Mouse (Mus musculus): ENCODE results near the gene Tpsg1. TPM values are rescaled to one million over a fixed set of nuclear protein-coding genes. Genes with fewer than 3 reads are reported as not detected.

Gene Tpsg1
- 0.99 TPM in 1 of 2 replicates, not detected in the other for polyA plus RNA-seq (2012; ENCODE audit: insufficient read depth, insufficient read length, missing spikeins)

DNA sequence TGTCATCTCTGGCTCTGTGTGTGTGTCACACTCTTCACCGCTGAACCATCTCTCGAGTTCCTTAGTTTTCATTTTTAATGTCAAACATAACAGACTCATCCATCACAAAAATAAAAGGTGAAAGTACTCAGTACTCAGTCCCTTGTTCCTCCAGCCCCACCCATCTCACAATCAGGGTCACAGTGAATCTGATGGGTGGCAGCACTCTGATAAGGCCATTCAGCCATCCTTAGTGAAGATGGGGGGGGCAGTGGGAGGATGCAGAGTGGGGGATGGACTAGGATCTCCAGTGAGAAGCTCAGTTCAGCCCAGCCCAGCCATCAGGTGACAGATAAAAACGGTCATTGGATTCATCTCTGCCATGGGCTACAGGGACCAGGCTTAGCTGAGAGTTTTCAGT lies at the start of gene Tpsg1:
TSS of gene Tpsg1 (plus strand) at position 301 of the 400 bp plus-strand sequence.
- Histone ChIP-seq H3K4me1 (ENCODE audit: control insufficient read depth, insufficient read depth, insufficient read length, low read length) (no peaks in the 10 kb centered on the region), H3K27ac (replicated peaks; ENCODE audit: low read depth, low read length) (no peak within 1 kb of the TSS), H3K4me3 (ENCODE audit: insufficient read depth, low read depth, low read length) (no peak within 1 kb of the TSS)

- Histone ChIP-seq H3K4me3 (ENCODE audit: insufficient read depth, low read depth, low read length) (no peak overlapping the region), H3K27ac (replicated peaks; ENCODE audit: low read depth, low read length) (no peak overlapping the region), H3K4me1 (ENCODE audit: control insufficient read depth, insufficient read depth, insufficient read length, low read length) (no peaks in the 10 kb centered on the region)
Observed at GRCm38 (mm10) chr17:25320819-25321218, 48.3 kb upstream of the Tpsg1 start.

- no peaks in the 10 kb centered on the region for H3K4me1 ChIP-seq (ENCODE audit: control insufficient read depth, insufficient read depth, insufficient read length, low read length)
- no peak overlapping the region for H3K27ac ChIP-seq (replicated peaks; ENCODE audit: low read depth, low read length)
- no peak overlapping the region for H3K4me3 ChIP-seq (ENCODE audit: insufficient read depth, low read depth, low read length)
Observed at GRCm38 (mm10) chr17:25322930-25323329, 46.1 kb upstream of the Tpsg1 start.

DNA sequence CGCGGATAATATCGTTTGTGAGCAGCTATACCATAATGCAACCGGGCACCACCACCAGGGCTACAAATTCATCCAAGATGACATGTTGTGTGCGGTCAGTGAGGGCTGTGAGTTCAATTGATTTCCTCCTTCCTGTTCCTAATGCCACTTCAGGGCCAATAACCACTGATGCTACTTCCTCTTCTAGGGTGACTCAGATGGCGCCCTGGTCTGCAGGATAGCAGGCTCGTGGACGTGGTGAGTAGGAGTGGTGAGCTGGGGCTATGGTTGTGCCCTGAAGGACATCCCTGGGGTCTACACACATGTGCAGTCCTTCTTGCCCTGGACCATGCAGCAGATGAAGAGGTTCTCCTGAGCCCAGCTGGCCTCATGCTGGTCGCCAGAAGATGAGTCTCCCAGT lies 36.8 kb upstream of the Tpsg1 start:
- no peak overlapping the region for H3K4me3 ChIP-seq (ENCODE audit: insufficient read depth, low read depth, low read length)
- H3K4me1 ChIP-seq (ENCODE audit: control insufficient read depth, insufficient read depth, insufficient read length, low read length), result no peaks in the 10 kb centered on the region
- H3K27ac ChIP-seq (replicated peaks; ENCODE audit: low read depth, low read length), result no peak overlapping the region

DNA sequence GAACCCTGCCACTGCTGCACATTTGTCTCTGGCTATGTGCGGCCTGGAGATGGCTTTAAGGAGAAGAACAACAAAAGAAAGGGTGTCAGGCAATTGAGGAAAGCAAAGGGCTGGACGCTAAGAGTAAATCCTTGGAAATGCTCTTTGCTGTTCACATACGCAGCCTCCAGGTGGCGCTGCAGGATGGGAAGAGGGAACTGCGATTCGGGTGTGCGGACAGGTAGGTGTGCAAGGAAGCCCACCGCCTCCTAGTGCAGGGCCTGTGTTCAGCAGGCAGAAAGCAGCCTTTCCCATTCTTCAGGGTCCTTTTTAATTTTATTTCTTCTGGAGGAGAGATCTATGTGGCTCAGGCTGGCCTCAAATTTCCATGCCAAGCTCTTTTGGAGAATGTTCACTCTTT lies 35.1 kb upstream of the Tpsg1 start:
- H3K27ac ChIP-seq (replicated peaks; ENCODE audit: low read depth, low read length), result no peak overlapping the region
- H3K4me1 ChIP-seq (ENCODE audit: control insufficient read depth, insufficient read depth, insufficient read length, low read length), result no peaks in the 10 kb centered on the region
- H3K4me3 ChIP-seq (ENCODE audit: insufficient read depth, low read depth, low read length), result no peak overlapping the region

GRCm38 (mm10) chr17:25338218-25338617 lies 30.9 kb upstream of the Tpsg1 start:
- no peaks in the 10 kb centered on the region for H3K4me1 ChIP-seq (ENCODE audit: control insufficient read depth, insufficient read depth, insufficient read length, low read length)

GRCm38 (mm10) chr17:25340003-25340402 lies 29.1 kb upstream of the Tpsg1 start:
- Histone ChIP-seq H3K4me3 (ENCODE audit: insufficient read depth, low read depth, low read length) (no peak overlapping the region), H3K27ac (replicated peaks; ENCODE audit: low read depth, low read length) (no peak overlapping the region), H3K4me1 (ENCODE audit: control insufficient read depth, insufficient read depth, insufficient read length, low read length) (no peaks in the 10 kb centered on the region)

More at GRCm38 (mm10) chr17:25338218-25338617, 30.9 kb upstream of the Tpsg1 start:
- no peak overlapping the region for H3K4me3 ChIP-seq (ENCODE audit: insufficient read depth, low read depth, low read length)
- H3K27ac ChIP-seq (replicated peaks; ENCODE audit: low read depth, low read length), result no peak overlapping the region

DNA sequence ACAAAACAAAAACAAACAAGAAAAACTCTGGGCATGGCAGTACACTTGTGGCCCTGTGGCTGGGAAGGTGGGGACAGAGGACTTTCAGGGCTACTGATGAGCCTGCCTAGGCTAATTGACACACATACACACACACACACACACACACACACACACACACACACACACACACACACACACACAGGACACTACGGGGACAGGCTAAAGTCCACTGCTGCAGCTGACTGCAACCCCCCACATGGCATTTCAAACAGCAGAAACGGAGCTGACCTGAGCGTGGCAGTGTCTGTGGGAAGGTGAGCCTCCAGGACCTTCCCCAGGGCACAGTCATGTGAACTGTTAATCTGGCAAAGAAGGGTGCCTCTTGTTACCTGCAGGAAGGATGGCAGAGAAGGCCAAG lies 27.6 kb upstream of the Tpsg1 start:
- H3K4me1 ChIP-seq (ENCODE audit: control insufficient read depth, insufficient read depth, insufficient read length, low read length), result no peaks in the 10 kb centered on the region
- no peak overlapping the region for H3K4me3 ChIP-seq (ENCODE audit: insufficient read depth, low read depth, low read length)
- no peak overlapping the region for H3K27ac ChIP-seq (replicated peaks; ENCODE audit: low read depth, low read length)

- no peak within 1 kb of the TSS for H3K4me3 ChIP-seq (ENCODE audit: insufficient read depth, low read depth, low read length)
- no peaks in the 10 kb centered on the region for H3K4me1 ChIP-seq (ENCODE audit: control insufficient read depth, insufficient read depth, insufficient read length, low read length)
- H3K27ac ChIP-seq (replicated peaks; ENCODE audit: low read depth, low read length), result no peak within 1 kb of the TSS
Observed at GRCm38 (mm10) chr17:25345462-25345861, 23.6 kb upstream of the Tpsg1 start, which contains the start of gene Tpsab1. Gene Tpsab1, minus strand, starts transcription at chr17:25345562.

DNA sequence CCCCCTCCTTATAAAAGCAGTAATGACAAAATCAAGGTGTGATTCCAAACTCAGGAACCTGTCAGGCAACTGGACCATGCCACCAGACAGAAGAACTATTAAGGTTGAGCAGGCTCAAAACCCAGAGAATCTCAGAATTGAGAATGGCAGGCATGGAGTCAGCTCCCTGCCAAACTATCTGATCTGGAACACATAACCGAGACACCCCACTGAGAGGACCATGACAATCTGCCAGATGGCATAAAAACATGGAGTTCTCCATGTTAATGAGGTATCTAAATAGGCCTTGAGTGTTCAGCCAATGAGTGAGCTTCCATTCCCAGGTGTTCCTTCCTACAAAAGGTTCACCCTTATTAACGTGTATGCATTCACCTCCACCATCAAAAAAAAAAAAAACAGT lies 7.8 kb upstream of the Tpsg1 start:
- H3K4me3 ChIP-seq (ENCODE audit: insufficient read depth, low read depth, low read length), result no peak overlapping the region
- H3K4me1 ChIP-seq (ENCODE audit: control insufficient read depth, insufficient read depth, insufficient read length, low read length), result no peaks in the 10 kb centered on the region
- no peak overlapping the region for H3K27ac ChIP-seq (replicated peaks; ENCODE audit: low read depth, low read length)

- Histone ChIP-seq H3K4me1 (ENCODE audit: control insufficient read depth, insufficient read depth, insufficient read length, low read length) (no peaks in the 10 kb centered on the region), H3K4me3 (ENCODE audit: insufficient read depth, low read depth, low read length) (no peak overlapping the region), H3K27ac (replicated peaks; ENCODE audit: low read depth, low read length) (no peak overlapping the region)
Observed at GRCm38 (mm10) chr17:25363726-25364125, 5.3 kb upstream of the Tpsg1 start.

- no peaks in the 10 kb centered on the region for H3K4me1 ChIP-seq (ENCODE audit: control insufficient read depth, insufficient read depth, insufficient read length, low read length)
- H3K4me3 ChIP-seq (ENCODE audit: insufficient read depth, low read depth, low read length), result no peak within 1 kb of the TSS
- H3K27ac ChIP-seq (replicated peaks; ENCODE audit: low read depth, low read length), result no peak within 1 kb of the TSS
Observed at GRCm38 (mm10) chr17:25366005-25366404, 3.1 kb upstream of the Tpsg1 start, which contains the start of gene Tpsb2. Gene Tpsb2, plus strand, starts transcription at chr17:25366305.

DNA sequence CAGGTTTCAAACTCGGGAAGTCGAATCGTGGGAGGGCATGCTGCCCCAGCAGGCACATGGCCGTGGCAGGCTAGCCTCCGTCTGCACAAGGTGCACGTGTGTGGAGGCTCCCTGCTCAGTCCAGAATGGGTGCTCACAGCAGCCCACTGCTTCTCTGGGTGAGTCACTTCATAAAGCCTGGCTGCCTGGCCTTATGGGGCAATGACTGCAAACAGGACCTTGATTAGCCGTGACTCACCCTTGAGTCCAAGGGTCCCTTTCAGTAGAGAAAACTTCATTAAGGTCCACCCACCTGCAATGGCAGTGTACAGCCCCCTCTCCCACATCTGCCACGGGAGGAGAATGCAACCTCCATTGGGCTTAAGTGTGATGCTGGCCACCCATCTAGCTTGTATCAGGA lies 3.4 kb downstream of the Tpsg1 start:
- H3K4me1 ChIP-seq (ENCODE audit: control insufficient read depth, insufficient read depth, insufficient read length, low read length), result no peaks in the 10 kb centered on the region
- H3K27ac ChIP-seq (replicated peaks; ENCODE audit: low read depth, low read length), result no peak overlapping the region
- H3K4me3 ChIP-seq (ENCODE audit: insufficient read depth, low read depth, low read length), result no peak overlapping the region

DNA sequence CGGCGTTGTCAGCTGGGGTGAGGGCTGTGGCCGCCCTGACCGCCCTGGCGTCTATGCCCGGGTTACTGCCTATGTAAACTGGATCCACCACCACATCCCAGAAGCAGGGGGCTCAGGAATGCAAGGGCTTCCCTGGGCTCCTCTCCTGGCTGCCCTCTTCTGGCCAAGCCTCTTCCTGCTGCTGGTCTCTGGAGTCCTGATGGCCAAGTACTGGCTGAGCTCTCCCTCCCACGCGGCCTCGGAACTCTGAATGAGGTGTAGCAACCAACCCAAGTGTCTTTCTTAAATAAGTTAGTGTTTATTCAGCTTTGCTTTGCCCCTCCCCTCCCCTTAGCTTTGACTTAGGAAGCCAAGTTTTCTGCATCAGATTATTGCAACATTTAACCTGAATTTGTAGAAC lies 4.9 kb downstream of the Tpsg1 start:
- Histone ChIP-seq H3K4me1 (ENCODE audit: control insufficient read depth, insufficient read depth, insufficient read length, low read length) (no peaks in the 10 kb centered on the region), H3K27ac (replicated peaks; ENCODE audit: low read depth, low read length) (no peak overlapping the region), H3K4me3 (ENCODE audit: insufficient read depth, low read depth, low read length) (no peak overlapping the region)

DNA sequence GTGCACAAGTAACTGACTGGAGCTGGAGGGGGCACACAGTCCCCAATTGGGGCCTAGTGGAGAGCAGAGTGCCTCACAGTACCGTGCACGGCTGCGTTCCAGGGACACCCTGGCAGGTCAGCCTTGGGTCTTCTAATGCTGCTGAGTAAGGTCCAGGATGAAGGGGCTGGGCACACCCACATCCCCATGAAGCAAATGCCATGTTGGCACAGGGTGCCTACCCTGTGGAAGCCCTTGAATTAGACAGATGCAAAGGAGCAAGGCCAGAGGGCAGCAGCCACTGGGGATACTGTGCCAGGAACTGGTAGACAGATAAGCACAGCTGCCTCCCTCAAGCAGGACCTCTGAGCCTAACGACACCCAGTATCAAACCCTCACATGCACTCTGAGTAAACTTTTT lies 25.5 kb downstream of the Tpsg1 start:
- Histone ChIP-seq H3K4me1 (ENCODE audit: control insufficient read depth, insufficient read depth, insufficient read length, low read length) (no peaks in the 10 kb centered on the region), H3K27ac (replicated peaks; ENCODE audit: low read depth, low read length) (no peak overlapping the region), H3K4me3 (ENCODE audit: insufficient read depth, low read depth, low read length) (no peak overlapping the region)

GRCm38 (mm10) chr17:25397804-25398519 lies 28.9 kb downstream of the Tpsg1 start:
- Histone ChIP-seq H3K27ac (replicated peaks; ENCODE audit: low read depth, low read length) (no peak overlapping the region), H3K4me3 (ENCODE audit: insufficient read depth, low read depth, low read length) (no peak overlapping the region), H3K4me1 (ENCODE audit: control insufficient read depth, insufficient read depth, insufficient read length, low read length) (no peaks in the 10 kb centered on the region)
